In genomic region chr11:61992671-61993285, GRCm38 (mm10) we compare ENCODE assay signal across 25 mouse cellular contexts. TPM values are rescaled to one million over a fixed set of nuclear protein-coding genes. Genes with fewer than 3 reads are reported as not detected.
DNase-seq lines count a peak whose midpoint lies in the region; ATAC-seq lines count a peak whose summit lies in the region.
"Had no signal": no experiment of that assay in that cellular context is flagged by ENCODE, and none has a peak within 500 bp of the region (broad histone marks: within the 10 kb centered on the region; RNA-seq: fewer than 3 reads in every experiment).

No protein-coding gene starts in this region.

- no peak overlapping the region for H3K27ac ChIP-seq in heart, embryonic 12.5 days (ENCODE audit: poor library complexity, severe bottlenecking)
- H3K27ac ChIP-seq: embryonic facial prominence, embryonic 13.5 days; embryonic facial prominence, embryonic 15.5 days; forebrain, embryonic 10.5 days; forebrain, embryonic 12.5 days had no signal

- no peak overlapping the region for H3K4me2 ChIP-seq in heart, embryonic 12.5 days
- H3K4me2 ChIP-seq: embryonic facial prominence, embryonic 13.5 days; embryonic facial prominence, embryonic 15.5 days; forebrain, embryonic 12.5 days had no signal

- H3K4me3 ChIP-seq in heart, embryonic 12.5 days: no peak overlapping the region
- H3K4me3 ChIP-seq: embryonic facial prominence, embryonic 13.5 days; embryonic facial prominence, embryonic 15.5 days; erythroblast, embryonic 14.5 days; forebrain, embryonic 10.5 days; forebrain, embryonic 12.5 days had no signal

- no peaks in the 10 kb centered on the region for H3K4me1 ChIP-seq in heart, embryonic 12.5 days (replicated peaks)
- H3K4me1 ChIP-seq: embryonic facial prominence, embryonic 13.5 days; embryonic facial prominence, embryonic 15.5 days; forebrain, embryonic 10.5 days; forebrain, embryonic 12.5 days had no signal

- no peaks in the 10 kb centered on the region for H3K36me3 ChIP-seq in heart, embryonic 12.5 days
- H3K36me3 ChIP-seq: embryonic facial prominence, embryonic 13.5 days; embryonic facial prominence, embryonic 15.5 days; forebrain, embryonic 10.5 days; forebrain, embryonic 12.5 days had no signal

- 73% methylated on average over 4 of the region's 4 CpGs for WGBS in heart, embryonic 12.5 days

- no peak overlapping the region for H3K9ac ChIP-seq in heart, embryonic 12.5 days
- H3K9ac ChIP-seq: embryonic facial prominence, embryonic 13.5 days; embryonic facial prominence, embryonic 15.5 days; forebrain, embryonic 12.5 days had no signal

- DNase-seq in heart, adult 11 months: peak; percentile 35
- DNase-seq in cerebellum, postnatal 10 days: no peak
- DNase-seq in testis, postnatal 10 days (ENCODE audit: low spot score): no peak
- DNase-seq: adrenal gland, adult 8-10 months; adrenal gland, postnatal 14 days; adrenal gland, postnatal 36 days; B cell, adult 2 months; cerebellum, adult 11-12 months; cerebellum, adult 2 months; cerebellum, adult 9-10 months; cerebellum, postnatal 14 days; cerebellum, postnatal 36 days; embryo, embryonic 11 days had no signal

- ATAC-seq in heart, embryonic 12.5 days (ENCODE audit: insufficient number of reproducible peaks, low FRiP score): no peak
- peak; percentile 52; the same call in 1 of the 2 replicates for ATAC-seq in megakaryocyte progenitor cell, adult 5-6 weeks (replicated peaks; ENCODE audit: poor library complexity)
- ATAC-seq: activated CD4-positive, CD25-positive, alpha-beta regulatory T cell, adult 4 months; CD4-positive, CD25-positive, alpha-beta regulatory T cell, adult 4 months; forebrain, embryonic 16.5 days; Patski had no signal

- no peaks in the 10 kb centered on the region for H3K27me3 ChIP-seq in heart, embryonic 12.5 days (replicated peaks)
- H3K27me3 ChIP-seq: CH12.LX; embryonic facial prominence, embryonic 13.5 days; embryonic facial prominence, embryonic 15.5 days; Patski had no signal

- 0 out of 2 replicates have a peak, but pooled peaks cover 4% of the 10 kb centered on the region for H3K9me3 ChIP-seq in heart, embryonic 12.5 days (replicated peaks)
- H3K9me3 ChIP-seq: embryonic facial prominence, embryonic 13.5 days; embryonic facial prominence, embryonic 15.5 days; forebrain, embryonic 10.5 days; forebrain, embryonic 12.5 days had no signal

RNA-seq across cellular contexts. Expression of gene Specc1, which starts 36.2 kb away (rescaled TPM):
- 16.6 TPM in 2 replicates for polyA plus RNA-seq in heart, embryonic 12.5 days (2016; fragmentation: Nextera tagmentation; extraction: Ambion mirVana)
- total RNA-seq in megakaryocyte progenitor cell, adult 5-6 weeks (2015): 16.4 and 19.7 TPM in 2 replicates
- total RNA-seq in megakaryocyte progenitor cell, adult 5-6 weeks (2017): 23.9 and 26.8 TPM in 2 replicates
